Mouse (Mus musculus): Measurements from ENCODE around the gene Dennd1b. TPM values are rescaled to one million over a fixed set of nuclear protein-coding genes. Genes with fewer than 3 reads are reported as not detected.

Gene Dennd1b
- 10.5 and 11.8 TPM in 2 replicates for polyA plus RNA-seq (2015; fragmentation: Nextera tagmentation; extraction: Ambion mirVana)

DNA sequence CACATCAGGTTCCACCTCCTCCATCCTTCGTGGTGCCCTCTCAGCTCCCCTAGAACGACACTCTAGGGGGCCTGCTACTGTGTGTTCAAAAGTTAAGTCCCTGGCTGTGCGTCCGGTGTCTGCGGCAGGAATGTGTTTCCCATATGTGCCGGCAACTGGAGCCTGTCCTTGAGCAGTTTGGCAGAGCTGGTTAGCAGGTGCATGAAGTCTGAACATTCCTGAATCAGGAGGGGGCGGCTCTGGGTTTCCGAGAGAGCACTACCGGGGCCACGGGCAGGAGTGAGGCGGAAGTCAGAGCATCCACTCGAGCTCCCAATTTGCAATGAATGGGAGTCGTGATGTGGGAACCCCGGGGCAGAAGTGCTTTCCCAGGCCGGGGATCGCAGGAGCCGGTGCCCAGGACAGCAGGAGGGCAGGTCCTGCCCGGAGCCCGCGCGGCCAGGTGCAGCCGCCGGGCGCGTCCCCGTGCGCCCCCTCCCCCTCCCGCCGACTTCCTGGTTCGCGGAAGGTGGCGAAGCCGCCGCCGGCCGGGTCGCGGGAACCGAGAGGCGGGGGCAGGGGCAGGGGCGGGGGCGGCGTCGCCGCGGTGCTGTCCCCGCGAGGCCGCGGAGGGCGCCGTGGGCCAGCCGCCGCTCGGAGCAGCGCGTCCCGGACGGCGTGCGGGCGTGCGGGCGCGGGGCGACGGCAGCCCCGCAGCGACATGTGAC is at the start of gene Dennd1b:
Dennd1b (plus strand) TSS at position 275 of the 707 bp plus-strand sequence.
- Histone ChIP-seq H3K4me2 (peak within 1 kb of the TSS; percentile 75), H3K27ac (peak within 1 kb of the TSS; percentile 89), H3K9ac (peak within 1 kb of the TSS; percentile 68), H3K4me3 (replicated peaks) (peak within 1 kb of the TSS; percentile 87), H3K4me1 (0 out of 2 replicates have a peak, but pooled peaks cover 7% of the 10 kb centered on the region), H3K9me3 (no peaks in the 10 kb centered on the region), H3K36me3 (no peaks in the 10 kb centered on the region), H3K27me3 (replicated peaks) (no peaks in the 10 kb centered on the region)
- peak; percentile 77 for ATAC-seq (ENCODE audit: insufficient read depth, low FRiP score, low read depth)
- whole genome bisulfite sequencing = under 1% methylated on average over 47 of the region's 69 CpGs

DNA sequence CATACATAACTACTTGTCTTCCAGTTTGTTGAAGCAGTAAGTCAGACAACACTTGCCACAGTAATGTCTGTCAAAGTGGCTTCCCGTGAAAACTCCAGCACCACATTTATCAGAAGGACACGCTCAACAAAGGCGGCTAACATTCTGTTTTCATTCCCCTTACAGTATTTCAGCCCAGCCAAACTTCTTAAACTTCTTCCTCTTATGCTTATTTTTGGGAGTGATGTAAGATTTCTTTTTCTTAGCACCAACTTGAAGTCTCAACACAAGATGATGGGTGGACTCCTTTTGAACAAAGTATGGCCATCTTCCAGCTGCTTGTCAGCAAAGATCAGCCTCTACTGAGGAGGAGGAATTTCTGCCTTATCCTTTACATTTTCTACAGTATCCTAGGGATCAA is 47.6 kb upstream of the Dennd1b start:
- no peak for ATAC-seq (ENCODE audit: insufficient read depth, low FRiP score, low read depth)
- H3K4me2 ChIP-seq = no peak overlapping the region
- no peaks in the 10 kb centered on the region for H3K27me3 ChIP-seq (replicated peaks)
- no peaks in the 10 kb centered on the region for H3K9me3 ChIP-seq
- no peak overlapping the region for H3K4me3 ChIP-seq (replicated peaks)
- H3K36me3 ChIP-seq = no peaks in the 10 kb centered on the region
- H3K9ac ChIP-seq = no peak overlapping the region
- 86% methylated on average over 3 of the region's 3 CpGs for WGBS
- H3K27ac ChIP-seq = no peak overlapping the region
- H3K4me1 ChIP-seq = peaks cover 3% of the 10 kb centered on the region; the same call in 1 of the 2 replicates

DNA sequence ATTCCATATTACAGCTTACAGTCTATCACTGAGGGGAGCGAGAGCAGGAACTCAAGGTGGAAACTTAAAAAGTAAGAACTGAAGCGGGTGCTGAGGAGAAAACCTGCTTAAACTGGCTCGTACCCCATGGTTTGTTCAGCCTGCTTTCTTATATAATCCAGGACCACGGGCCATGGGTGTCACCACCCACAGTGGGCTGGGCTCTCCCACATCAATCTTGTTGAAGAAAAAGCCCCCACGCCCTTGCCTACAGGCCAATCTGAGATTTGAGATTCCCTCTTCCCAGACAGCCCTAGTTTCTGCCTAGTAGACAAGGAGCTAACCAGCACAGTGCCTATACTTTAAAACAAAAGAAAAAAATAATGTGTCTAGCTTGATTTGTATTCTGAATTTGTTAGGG is 43.6 kb upstream of the Dennd1b start:
- no peak for ATAC-seq (ENCODE audit: insufficient read depth, low FRiP score, low read depth)
- Histone ChIP-seq H3K27me3 (replicated peaks) (no peaks in the 10 kb centered on the region), H3K4me3 (replicated peaks) (no peak overlapping the region), H3K9ac (no peak overlapping the region), H3K27ac (no peak overlapping the region), H3K4me2 (no peak overlapping the region), H3K4me1 (no peaks in the 10 kb centered on the region), H3K36me3 (no peaks in the 10 kb centered on the region), H3K9me3 (no peaks in the 10 kb centered on the region)
- WGBS = 82% methylated on average over 5 of the region's 5 CpGs

DNA sequence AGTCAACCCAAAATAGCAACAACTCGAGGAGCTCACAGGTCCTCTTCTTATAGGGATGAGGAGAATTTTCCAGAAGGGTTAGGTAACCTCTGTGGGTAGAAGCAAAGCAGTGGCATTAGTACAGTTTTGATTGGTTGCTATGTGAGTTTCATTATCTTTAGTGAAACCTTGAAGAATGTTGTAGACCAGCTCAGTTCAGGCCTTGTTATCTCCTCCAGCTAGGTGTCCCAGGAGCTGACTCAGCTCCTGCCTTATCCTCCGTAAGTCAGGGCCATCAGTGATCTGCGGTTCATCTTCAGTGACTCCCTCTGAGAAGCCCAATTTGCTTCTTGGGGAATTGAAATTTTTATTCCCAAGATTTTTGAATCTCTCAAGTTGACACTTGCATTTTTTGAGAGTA is 43.2 kb upstream of the Dennd1b start:
- Histone ChIP-seq H3K36me3 (no peaks in the 10 kb centered on the region), H3K4me1 (no peaks in the 10 kb centered on the region), H3K27me3 (replicated peaks) (no peaks in the 10 kb centered on the region), H3K27ac (no peak overlapping the region), H3K9ac (no peak overlapping the region), H3K9me3 (no peaks in the 10 kb centered on the region), H3K4me3 (replicated peaks) (no peak overlapping the region), H3K4me2 (no peak overlapping the region)
- no peak for ATAC-seq (ENCODE audit: insufficient read depth, low FRiP score, low read depth)
- WGBS = 67% methylated on average over 3 of the region's 3 CpGs

DNA sequence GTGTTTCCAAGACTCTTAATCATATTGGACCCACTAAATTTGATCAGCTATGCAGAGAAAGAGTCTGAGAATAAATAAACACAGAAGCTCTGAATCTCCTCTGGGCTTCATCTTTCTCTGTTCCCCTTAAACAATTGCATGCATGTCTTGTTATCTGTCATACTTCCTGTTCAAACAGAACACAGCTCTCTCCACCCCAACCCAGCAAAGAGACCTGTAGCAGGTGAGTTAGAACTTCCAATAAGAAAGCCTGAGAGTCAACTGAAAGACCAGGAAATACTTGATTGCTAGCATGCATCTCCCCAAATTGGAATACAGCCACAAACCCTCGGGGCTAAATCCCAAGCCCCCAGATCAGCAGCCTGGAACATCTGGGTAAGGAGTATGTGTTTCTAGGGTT is 42.4 kb upstream of the Dennd1b start:
- H3K36me3 ChIP-seq = no peaks in the 10 kb centered on the region
- no peak overlapping the region for H3K27ac ChIP-seq
- no peaks in the 10 kb centered on the region for H3K4me1 ChIP-seq
- H3K9ac ChIP-seq = no peak overlapping the region
- ATAC-seq (ENCODE audit: insufficient read depth, low FRiP score, low read depth) = no peak
- H3K9me3 ChIP-seq = no peaks in the 10 kb centered on the region
- WGBS = 38% methylated on average over 1 of the region's 1 CpGs
- no peak overlapping the region for H3K4me2 ChIP-seq
- no peak overlapping the region for H3K4me3 ChIP-seq (replicated peaks)
- no peaks in the 10 kb centered on the region for H3K27me3 ChIP-seq (replicated peaks)

GRCm38 (mm10) chr1:138922886-138923285 is 40.3 kb upstream of the Dennd1b start:
- Histone ChIP-seq H3K4me1 (no peaks in the 10 kb centered on the region), H3K4me3 (replicated peaks) (no peak overlapping the region), H3K9me3 (no peaks in the 10 kb centered on the region), H3K36me3 (no peaks in the 10 kb centered on the region), H3K27ac (no peak overlapping the region), H3K27me3 (replicated peaks) (no peaks in the 10 kb centered on the region), H3K9ac (no peak overlapping the region), H3K4me2 (no peak overlapping the region)
- WGBS = 86% methylated on average over 6 of the region's 6 CpGs
- ATAC-seq (ENCODE audit: insufficient read depth, low FRiP score, low read depth) = no peak

DNA sequence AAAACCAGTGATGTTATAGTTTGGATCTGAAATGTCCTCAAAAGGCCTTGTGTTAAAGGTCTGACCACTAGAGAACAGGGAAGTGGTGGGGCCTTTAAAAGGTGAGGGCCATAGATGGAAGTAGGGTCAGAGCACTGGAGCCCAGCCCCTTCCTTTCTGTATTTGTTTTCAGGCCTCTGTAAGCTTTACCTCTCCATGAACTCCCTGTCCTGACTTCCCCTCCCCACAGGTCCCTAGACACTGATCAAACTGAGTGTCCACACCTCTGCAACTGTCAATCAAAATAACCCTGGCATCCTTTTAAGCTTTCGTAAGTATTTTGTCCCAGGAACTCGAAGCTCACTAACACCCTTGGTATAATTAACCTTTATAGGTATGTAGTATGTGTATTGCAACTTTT is 39.0 kb upstream of the Dennd1b start:
- Histone ChIP-seq H3K27ac (no peak overlapping the region), H3K9ac (no peak overlapping the region), H3K4me3 (replicated peaks) (no peak overlapping the region), H3K4me1 (peaks cover 10% of the 10 kb centered on the region), H3K9me3 (no peaks in the 10 kb centered on the region), H3K4me2 (no peak overlapping the region), H3K27me3 (replicated peaks) (no peaks in the 10 kb centered on the region), H3K36me3 (no peaks in the 10 kb centered on the region)
- WGBS = 71% methylated on average over 2 of the region's 2 CpGs
- ATAC-seq (ENCODE audit: insufficient read depth, low FRiP score, low read depth) = no peak

DNA sequence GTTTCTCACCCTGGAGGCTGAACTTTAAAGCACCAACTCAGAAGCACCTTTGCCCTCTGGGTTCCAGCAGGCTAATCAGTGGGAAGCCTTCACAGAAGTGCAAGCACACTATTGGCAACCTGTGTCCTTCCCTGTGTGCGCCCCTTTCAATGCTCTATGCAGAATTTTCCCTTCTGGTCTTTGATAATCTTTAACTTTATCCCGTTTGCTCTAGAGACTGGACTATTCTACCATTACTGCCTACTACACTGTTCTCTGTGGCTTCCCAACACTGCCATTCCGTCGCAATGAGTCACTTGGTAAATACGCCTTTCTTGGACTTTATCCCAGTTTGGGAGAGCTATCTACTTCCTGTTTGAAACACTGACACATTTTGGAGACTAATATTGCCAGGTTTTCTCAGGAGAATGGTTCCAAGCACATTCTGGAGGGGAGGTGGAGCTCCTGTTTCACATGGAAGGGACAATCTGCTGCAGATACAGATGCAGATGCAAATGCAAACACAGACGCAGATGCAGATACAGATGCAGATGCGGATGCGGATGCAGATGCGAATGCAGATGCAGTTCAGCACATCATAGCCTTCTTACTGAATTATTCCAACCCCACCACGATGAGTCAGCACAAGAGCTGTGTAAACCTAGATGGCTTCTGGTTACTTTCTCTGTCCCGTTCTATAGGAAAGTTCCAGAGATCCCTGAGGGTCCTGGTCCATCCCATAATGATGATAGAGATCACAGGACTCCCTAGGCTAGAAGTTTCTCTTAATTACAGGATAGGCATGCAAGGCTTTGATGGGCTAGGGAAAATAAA is 34.4 kb upstream of the Dennd1b start:
- H3K27ac ChIP-seq = peak overlapping the region; percentile 78
- H3K4me1 ChIP-seq = peaks cover 17% of the 10 kb centered on the region
- no peaks in the 10 kb centered on the region for H3K36me3 ChIP-seq
- WGBS = 45% methylated on average over 11 of the region's 11 CpGs
- no peak overlapping the region for H3K9ac ChIP-seq
- no peaks in the 10 kb centered on the region for H3K27me3 ChIP-seq (replicated peaks)
- ATAC-seq (ENCODE audit: insufficient read depth, low FRiP score, low read depth) = peak; percentile 92
- no peaks in the 10 kb centered on the region for H3K9me3 ChIP-seq
- H3K4me3 ChIP-seq (replicated peaks) = no peak overlapping the region
- peak overlapping the region; percentile 24; the same call in 1 of the 2 replicates for H3K4me2 ChIP-seq

- Histone ChIP-seq H3K27ac (peak overlapping the region; percentile 78; the same call in 1 of the 2 replicates), H3K9ac (no peak overlapping the region), H3K36me3 (no peaks in the 10 kb centered on the region), H3K27me3 (replicated peaks) (no peaks in the 10 kb centered on the region), H3K4me2 (no peak overlapping the region), H3K9me3 (no peaks in the 10 kb centered on the region), H3K4me3 (replicated peaks) (no peak overlapping the region), H3K4me1 (peaks cover 17% of the 10 kb centered on the region)
- 29% methylated on average over 3 of the region's 3 CpGs for WGBS
- no peak for ATAC-seq (ENCODE audit: insufficient read depth, low FRiP score, low read depth)
Observed at GRCm38 (mm10) chr1:138929985-138930384, 33.2 kb upstream of the Dennd1b start.

DNA sequence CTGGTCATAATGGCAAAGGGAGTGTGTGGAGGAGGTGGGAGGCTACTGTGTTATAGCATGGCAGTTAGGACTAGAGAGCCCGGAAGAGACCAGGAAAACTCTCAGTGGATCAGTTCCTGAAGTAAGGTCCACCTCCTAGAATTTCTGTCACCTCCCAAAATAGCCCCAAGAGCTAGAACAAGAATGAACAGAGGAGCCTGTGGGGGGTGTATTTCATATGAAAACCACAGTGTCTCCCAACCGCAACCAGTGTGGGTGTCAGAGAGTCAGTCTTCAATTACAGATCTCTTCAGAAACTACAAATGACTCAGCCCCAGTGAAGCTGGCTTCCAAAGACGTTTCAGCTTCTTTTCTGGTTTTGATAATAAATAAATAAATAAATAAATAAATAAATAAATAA is 32.4 kb upstream of the Dennd1b start:
- no peaks in the 10 kb centered on the region for H3K36me3 ChIP-seq
- H3K9me3 ChIP-seq = no peaks in the 10 kb centered on the region
- H3K27ac ChIP-seq = no peak overlapping the region
- no peak overlapping the region for H3K4me2 ChIP-seq
- 66% methylated on average over 3 of the region's 3 CpGs for WGBS
- peaks cover 17% of the 10 kb centered on the region for H3K4me1 ChIP-seq
- H3K27me3 ChIP-seq (replicated peaks) = no peaks in the 10 kb centered on the region
- H3K9ac ChIP-seq = no peak overlapping the region
- no peak overlapping the region for H3K4me3 ChIP-seq (replicated peaks)
- no peak for ATAC-seq (ENCODE audit: insufficient read depth, low FRiP score, low read depth)

GRCm38 (mm10) chr1:138936169-138936568 is 27.1 kb upstream of the Dennd1b start:
- no peaks in the 10 kb centered on the region for H3K27me3 ChIP-seq (replicated peaks)
- no peak for ATAC-seq (ENCODE audit: insufficient read depth, low FRiP score, low read depth)
- H3K4me1 ChIP-seq = no peaks in the 10 kb centered on the region
- 61% methylated on average over 6 of the region's 6 CpGs for WGBS
- no peak overlapping the region for H3K27ac ChIP-seq
- H3K4me3 ChIP-seq (replicated peaks) = no peak overlapping the region
- no peak overlapping the region for H3K4me2 ChIP-seq
- no peaks in the 10 kb centered on the region for H3K9me3 ChIP-seq
- H3K36me3 ChIP-seq = no peaks in the 10 kb centered on the region
- H3K9ac ChIP-seq = no peak overlapping the region

DNA sequence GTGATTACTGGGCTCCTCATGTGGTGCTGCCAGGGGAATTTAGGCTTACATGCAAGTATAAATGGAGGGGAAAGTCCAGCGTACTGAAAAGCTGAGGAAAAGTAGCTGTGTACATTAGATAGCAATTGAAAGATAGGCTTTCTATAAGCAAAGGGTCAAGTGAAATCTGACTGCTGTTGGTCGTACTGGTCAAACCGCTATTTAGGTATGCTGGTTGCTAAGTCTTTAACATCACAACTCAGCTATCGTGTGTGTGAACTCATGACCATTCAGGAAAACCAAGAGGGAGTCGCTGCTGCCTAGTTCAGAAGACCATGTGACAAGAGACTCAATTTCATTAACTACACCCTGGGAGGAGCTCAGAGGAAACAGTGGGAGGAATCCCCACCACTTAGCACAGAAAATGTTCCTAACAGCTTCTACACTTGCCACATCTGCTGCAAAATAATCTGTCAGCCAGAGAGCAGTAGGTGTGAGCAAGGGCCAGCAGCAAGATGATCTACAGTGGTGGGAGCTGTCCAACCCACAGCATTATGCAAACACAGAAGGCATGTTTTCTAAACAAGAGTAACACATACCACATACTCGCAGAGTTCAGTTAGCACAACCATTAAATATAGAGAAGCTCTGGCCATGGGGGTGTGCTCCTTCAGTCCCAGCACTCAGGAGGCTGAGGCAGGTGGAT is 25.4 kb upstream of the Dennd1b start:
- H3K27ac ChIP-seq = no peak overlapping the region
- H3K4me3 ChIP-seq (replicated peaks) = no peak overlapping the region
- H3K4me2 ChIP-seq = no peak overlapping the region
- no peaks in the 10 kb centered on the region for H3K27me3 ChIP-seq (replicated peaks)
- H3K4me1 ChIP-seq = no peaks in the 10 kb centered on the region
- 47% methylated on average over 6 of the region's 6 CpGs for WGBS
- H3K9ac ChIP-seq = no peak overlapping the region
- no peaks in the 10 kb centered on the region for H3K36me3 ChIP-seq
- ATAC-seq (ENCODE audit: insufficient read depth, low FRiP score, low read depth) = peak; percentile 83
- no peaks in the 10 kb centered on the region for H3K9me3 ChIP-seq

Data from stomach, embryonic 15.5 days (tissue).